Mouse (Mus musculus) T-helper 1 cell (primary cell): ENCODE measurements at regions not wholly inside any gene's neighbourhood (a gene's known extent, or its start where the extent isn't known, plus 50 kb on each side); places are given as distances from the start of the nearest gene placed in this dataset.

Experiments
- in situ Hi-C: fragments of 300-600 bp; cut with MboI, MseI; formaldehyde crosslinking; loops from one replicate; pipeline ENCODE4 v1.15.1; 2025; ENCODE audit warnings: high pct_unique_total_duplicates

- in situ Hi-C loops: no loop called here
Observed at GRCm38 (mm10) chr6:49637654-49638053, 184.9 kb upstream of the Npy start.

DNA sequence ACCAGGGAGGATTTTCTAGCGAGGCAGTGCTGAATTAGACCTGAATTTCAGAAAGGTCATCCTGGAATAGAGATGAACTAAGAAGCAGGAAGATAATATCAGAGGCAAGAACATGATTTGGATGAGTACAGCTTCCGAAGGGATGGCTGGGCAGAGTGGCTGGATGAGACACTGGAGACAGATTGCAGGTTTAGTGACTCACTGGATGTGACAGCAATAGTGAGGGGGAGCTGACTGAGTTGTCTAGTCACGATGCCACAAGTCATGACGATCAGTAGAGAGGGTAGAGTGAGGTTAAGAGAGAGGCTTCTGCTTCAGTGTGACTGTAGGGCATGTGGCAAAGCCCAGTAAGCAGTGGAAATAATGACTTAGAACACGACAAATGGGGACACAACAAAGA is 181.3 kb upstream of the Npy start:
- in situ Hi-C loops: no loop called here

DNA sequence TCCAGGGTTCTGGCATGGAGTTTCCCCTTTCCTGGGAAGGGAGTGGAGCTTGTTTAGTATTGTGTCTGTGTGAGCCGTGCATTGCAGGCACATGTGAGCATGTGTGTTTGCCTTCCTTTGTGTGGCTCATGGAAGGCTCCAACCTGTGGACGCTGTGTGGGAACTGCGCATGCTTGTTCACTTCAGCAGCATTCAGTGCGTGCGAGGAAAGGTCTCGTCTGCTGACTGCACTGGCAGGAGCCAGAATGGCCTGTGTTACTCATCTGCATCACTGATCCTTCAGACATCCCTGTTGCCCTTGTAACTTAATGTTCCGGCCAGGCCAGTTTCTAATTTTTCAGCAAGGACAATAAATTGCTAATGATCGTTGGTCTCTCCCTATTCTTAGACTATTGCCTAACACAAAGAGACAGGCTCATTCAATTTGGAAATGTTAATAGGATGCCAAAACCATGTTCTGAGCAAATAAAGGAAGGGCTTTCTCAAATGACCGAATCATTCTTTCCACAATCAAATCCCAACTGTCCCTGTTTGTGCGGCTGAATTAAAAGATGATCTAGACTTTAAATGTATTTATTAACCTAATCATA is 167.9 kb upstream of the Npy start:
- in situ Hi-C loops: loop anchor here (10.0 kb wide), 1 partner anchor 710 kb away; no protein-coding TSS in a partner anchor

DNA sequence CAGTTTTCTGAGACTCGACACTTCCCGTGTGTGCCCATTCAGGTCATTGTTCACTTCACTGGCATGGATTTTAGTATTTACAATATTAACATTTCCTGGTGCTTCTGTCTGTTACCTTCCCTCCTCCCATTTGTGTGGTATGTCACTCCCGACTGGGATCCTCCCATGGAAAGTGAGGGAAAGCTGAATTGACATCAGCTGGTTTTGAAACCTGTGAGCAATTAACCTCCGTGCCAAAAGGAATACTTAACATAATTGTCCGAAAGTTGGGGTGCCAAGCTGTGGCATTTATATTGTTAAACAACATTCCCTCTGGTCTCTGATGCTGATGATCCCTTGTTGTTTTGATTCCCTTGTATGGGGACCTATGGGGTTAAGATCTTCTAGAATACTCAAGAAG is 167.3 kb upstream of the Npy start:
- in situ Hi-C loops: loop anchor here (10.0 kb wide), 1 partner anchor 710 kb away; no protein-coding TSS in a partner anchor

- in situ Hi-C loops: loop anchor here (10.0 kb wide), 1 partner anchor 712 kb away; no protein-coding TSS in a partner anchor
Observed at GRCm38 (mm10) chr6:49656359-49657280, 165.9 kb upstream of the Npy start.

DNA sequence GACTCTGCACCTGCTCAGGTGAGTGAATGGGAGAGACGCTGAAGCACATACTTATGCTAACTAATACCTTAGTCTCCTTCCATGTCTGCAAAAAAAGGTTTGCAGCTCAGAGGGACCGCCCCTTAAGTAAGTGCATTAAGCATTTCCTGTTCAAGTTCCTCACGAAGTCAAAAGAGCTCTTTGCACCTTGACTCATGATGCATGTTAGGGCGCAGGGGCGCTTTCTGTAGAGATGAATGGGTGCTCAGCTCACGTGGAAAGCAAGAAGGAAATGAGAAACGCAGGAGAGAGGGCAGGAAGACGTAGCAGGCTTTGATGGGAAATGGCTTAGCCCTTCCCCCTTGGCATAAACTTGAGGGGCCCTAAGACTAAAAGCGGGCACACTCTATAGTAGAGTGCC is 164.5 kb upstream of the Npy start:
- in situ Hi-C loops: loop anchor here (10.0 kb wide), 1 partner anchor 713 kb away; no protein-coding TSS in a partner anchor

- in situ Hi-C loops: no loop called here
Observed at GRCm38 (mm10) chr6:49670991-49671390, 151.5 kb upstream of the Npy start.

DNA sequence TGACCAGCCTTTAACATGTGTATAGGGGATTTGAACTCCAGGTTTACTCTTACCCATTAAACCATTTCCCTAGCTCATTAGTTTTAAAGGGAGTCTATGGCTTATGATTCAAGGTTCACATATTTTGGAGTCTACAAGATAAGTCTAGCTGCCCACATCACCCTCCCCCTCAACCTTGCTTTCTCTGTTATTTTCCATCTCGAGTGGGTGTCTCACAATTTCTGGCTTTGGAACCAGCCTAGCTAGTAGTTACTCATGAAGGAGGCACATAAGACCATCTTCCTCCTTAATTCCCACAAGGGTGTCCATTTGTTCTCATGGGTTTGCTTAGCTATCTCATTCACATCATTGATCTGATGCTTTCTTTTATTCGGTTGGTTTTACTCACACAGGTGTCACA is 150.6 kb upstream of the Npy start:
- in situ Hi-C loops: no loop called here

DNA sequence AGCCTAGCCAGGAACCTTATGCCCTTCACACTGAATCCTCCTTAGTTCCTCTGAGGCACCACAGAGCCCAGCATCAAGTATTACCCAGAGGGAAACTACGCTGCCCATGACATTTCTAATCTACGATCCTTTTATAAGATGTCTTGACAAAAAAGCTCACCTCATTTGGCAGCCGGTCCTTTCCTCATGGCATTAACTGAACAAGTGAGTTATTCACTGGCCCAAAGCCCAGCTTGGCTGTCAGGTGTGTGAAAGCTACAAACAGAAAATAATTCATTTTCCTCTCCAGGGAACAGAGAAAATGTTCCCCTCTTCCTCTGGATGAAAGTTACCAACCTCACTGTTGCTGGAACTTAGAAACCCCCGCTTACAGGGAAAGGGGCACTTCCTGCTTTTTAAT is 135.7 kb upstream of the Npy start:
- in situ Hi-C loops: no loop called here

- in situ Hi-C loops: no loop called here
Observed at GRCm38 (mm10) chr6:49692032-49692539, 130.4 kb upstream of the Npy start.

DNA sequence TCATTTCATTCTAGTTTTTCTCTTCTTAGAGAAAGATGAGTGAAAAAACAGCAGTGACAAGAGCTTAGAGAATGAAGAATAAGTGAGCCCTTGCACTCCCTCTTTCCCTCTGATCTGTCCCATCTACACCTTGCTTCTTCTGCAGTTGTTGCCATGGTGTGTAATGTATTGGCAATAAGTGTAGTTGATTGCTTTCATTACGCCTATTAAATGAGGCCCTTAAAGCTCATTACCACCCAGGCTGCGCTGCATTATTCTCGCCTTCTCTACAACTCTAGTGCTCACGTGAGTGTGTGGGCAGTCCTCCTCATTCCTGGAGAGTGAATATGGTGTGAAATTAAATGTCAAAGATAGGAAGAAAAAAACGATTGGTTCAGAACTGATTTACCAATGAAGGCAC is 127.7 kb upstream of the Npy start:
- in situ Hi-C loops: no loop called here

- in situ Hi-C loops: no loop called here
Observed at GRCm38 (mm10) chr6:49696990-49697389, 125.5 kb upstream of the Npy start.

DNA sequence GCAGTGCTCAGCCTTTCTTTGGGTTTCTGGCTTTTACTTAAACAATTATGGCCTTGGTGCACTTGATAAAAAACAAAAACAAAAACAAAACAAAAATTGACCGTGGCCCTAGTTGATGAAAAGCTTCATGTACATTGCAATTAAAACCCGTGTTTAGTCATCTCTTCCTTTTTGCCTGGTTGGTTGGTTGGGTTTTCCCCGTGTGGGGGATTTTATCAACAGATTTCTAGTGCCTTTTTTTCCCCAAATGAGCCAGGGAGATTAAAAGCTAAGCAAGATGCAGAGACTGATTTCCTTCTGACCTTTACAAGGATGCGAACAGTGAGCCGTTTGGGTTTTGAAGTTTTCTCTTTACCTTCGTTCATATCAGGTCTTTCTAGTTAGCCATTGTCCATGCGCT is 121.1 kb upstream of the Npy start:
- in situ Hi-C loops: no loop called here

DNA sequence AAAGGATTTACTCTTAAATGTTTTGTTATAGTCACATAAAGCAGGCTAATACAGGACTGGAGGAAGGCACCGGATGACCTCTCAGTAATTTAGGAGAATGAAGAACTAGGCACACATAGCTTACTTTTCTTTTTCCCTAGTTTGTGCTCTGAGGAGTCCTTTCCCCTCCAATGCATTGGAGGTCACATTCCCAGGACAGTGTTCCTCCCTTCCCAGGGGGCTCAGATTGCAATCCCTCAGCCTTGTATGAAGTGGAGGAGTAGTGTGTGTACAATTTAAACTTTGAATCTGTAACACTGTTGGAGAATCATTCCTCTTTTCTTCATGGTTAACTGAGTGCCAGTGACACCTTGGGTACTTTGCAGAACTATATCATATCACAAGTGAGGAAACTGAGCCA is 109.5 kb upstream of the Npy start:
- in situ Hi-C loops: no loop called here

GRCm38 (mm10) chr6:49716520-49716919 is 106.0 kb upstream of the Npy start:
- in situ Hi-C loops: no loop called here

DNA sequence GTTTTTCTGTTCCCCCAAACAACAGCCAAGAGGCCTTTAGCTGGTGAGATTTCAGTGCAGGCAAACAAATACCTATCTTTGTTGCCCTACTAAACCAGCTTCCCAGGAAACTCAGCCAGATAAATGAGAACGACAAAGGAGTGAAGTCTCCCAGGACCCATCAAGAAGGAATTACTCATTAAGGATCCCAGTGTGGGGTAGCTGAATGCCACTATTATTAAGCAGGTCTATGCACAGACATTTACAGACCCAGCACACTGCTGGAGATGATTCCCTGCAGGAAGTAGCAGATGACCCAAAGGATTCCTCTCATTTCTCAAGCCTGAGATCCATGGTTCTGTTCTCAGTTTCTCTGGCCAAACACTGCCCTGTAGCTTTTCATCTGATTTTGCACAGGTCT is 105.6 kb upstream of the Npy start:
- in situ Hi-C loops: no loop called here

GRCm38 (mm10) chr6:49733191-49733590 is 89.3 kb upstream of the Npy start:
- in situ Hi-C loops: no loop called here

- in situ Hi-C loops: no loop called here
Observed at GRCm38 (mm10) chr6:49743157-49743556, 79.4 kb upstream of the Npy start.

GRCm38 (mm10) chr6:49745301-49745700 is 77.2 kb upstream of the Npy start:
- in situ Hi-C loops: no loop called here

GRCm38 (mm10) chr6:49750544-49750943 is 72.0 kb upstream of the Npy start:
- in situ Hi-C loops: no loop called here

GRCm38 (mm10) chr6:49759614-49760013 is 62.9 kb upstream of the Npy start:
- in situ Hi-C loops: no loop called here

GRCm38 (mm10) chr6:49764746-49765145 is 57.8 kb upstream of the Npy start:
- in situ Hi-C loops: no loop called here
